Comparison of ENCODE assay signal across 12 mouse cellular contexts in genomic region chr4:100101066-100101820, GRCm38 (mm10). TPM values are rescaled to one million over a fixed set of nuclear protein-coding genes. Genes with fewer than 3 reads are reported as not detected.
A peak's percentile ranks its signal among the peaks of the same experiment; 100 is the strongest.
DNase-seq lines count a peak whose midpoint lies in the region; ATAC-seq lines count a peak whose summit lies in the region.
"Had no signal": no experiment of that assay in that cellular context is flagged by ENCODE, and none has a peak within 500 bp of the region (broad histone marks: within the 10 kb centered on the region; RNA-seq: fewer than 3 reads in every experiment).

No protein-coding gene starts in this region.

- no peak for DNase-seq in heart, adult 9 months (ENCODE audit: low spot score in 2 of 2)
- peak; percentile 32 for DNase-seq in embryonic facial prominence, embryonic 11.5 days (ENCODE audit: low spot score)
- peak; percentile 47 for DNase-seq in kidney, adult 18-20 months
- DNase-seq in thymus, postnatal 14 days: no peak
- DNase-seq: layer of hippocampus, adult 9-11 months had no signal

- H3K36me3 ChIP-seq in heart, embryonic 15.5 days: no peaks in the 10 kb centered on the region
- H3K36me3 ChIP-seq in embryonic facial prominence, embryonic 11.5 days (replicated peaks; ENCODE audit: control insufficient read depth, insufficient read depth, low read depth, low read length): no peaks in the 10 kb centered on the region
- no peaks in the 10 kb centered on the region for H3K36me3 ChIP-seq in limb, embryonic 12.5 days
- H3K36me3 ChIP-seq in forebrain, embryonic 13.5 days (ENCODE audit: poor library complexity, severe bottlenecking): no peaks in the 10 kb centered on the region
- H3K36me3 ChIP-seq: hindbrain, embryonic 12.5 days; midbrain, embryonic 12.5 days; neural tube, embryonic 12.5 days had no signal

- H3K9me3 ChIP-seq in heart, embryonic 15.5 days (replicated peaks): no peaks in the 10 kb centered on the region
- H3K9me3 ChIP-seq in embryonic facial prominence, embryonic 11.5 days (replicated peaks; ENCODE audit: control insufficient read depth, low read length): no peaks in the 10 kb centered on the region
- no peaks in the 10 kb centered on the region for H3K9me3 ChIP-seq in limb, embryonic 12.5 days
- H3K9me3 ChIP-seq in forebrain, embryonic 13.5 days (replicated peaks): no peaks in the 10 kb centered on the region
- H3K9me3 ChIP-seq: hindbrain, embryonic 12.5 days; midbrain, embryonic 12.5 days; neural tube, embryonic 12.5 days had no signal

- H3K27me3 ChIP-seq in heart, embryonic 15.5 days: no peaks in the 10 kb centered on the region
- H3K27me3 ChIP-seq in embryonic facial prominence, embryonic 11.5 days (ENCODE audit: control insufficient read depth, insufficient read depth, low read length): no peaks in the 10 kb centered on the region
- peaks cover 55% of the 10 kb centered on the region for H3K27me3 ChIP-seq in limb, embryonic 12.5 days
- peaks cover 25% of the 10 kb centered on the region for H3K27me3 ChIP-seq in forebrain, embryonic 13.5 days

- H3K27ac ChIP-seq in heart, embryonic 15.5 days: peak overlapping the region; percentile 43
- peak overlapping the region; percentile 35; the same call in 1 of the 2 replicates for H3K27ac ChIP-seq in embryonic facial prominence, embryonic 11.5 days (replicated peaks; ENCODE audit: low read depth, low read length)
- peak overlapping the region; percentile 8; the same call in 1 of the 2 replicates for H3K27ac ChIP-seq in limb, embryonic 12.5 days
- no peak overlapping the region for H3K27ac ChIP-seq in forebrain, embryonic 13.5 days
- H3K27ac ChIP-seq: hindbrain, embryonic 12.5 days; midbrain, embryonic 12.5 days; neural tube, embryonic 12.5 days had no signal

- H3K4me1 ChIP-seq in heart, embryonic 15.5 days (replicated peaks): peaks cover 62% of the 10 kb centered on the region
- H3K4me1 ChIP-seq in embryonic facial prominence, embryonic 11.5 days (ENCODE audit: control insufficient read depth, insufficient read depth, low read length): peaks cover 3% of the 10 kb centered on the region; the same call in 1 of the 2 replicates
- peaks cover 50% of the 10 kb centered on the region for H3K4me1 ChIP-seq in limb, embryonic 12.5 days (replicated peaks)
- peaks cover 8% of the 10 kb centered on the region for H3K4me1 ChIP-seq in forebrain, embryonic 13.5 days

- WGBS in heart, embryonic 15.5 days: 59% methylated on average over 7 of the region's 7 CpGs
- WGBS in embryonic facial prominence, embryonic 11.5 days: 57% methylated on average over 7 of the region's 7 CpGs
- WGBS in limb, embryonic 12.5 days: 41% methylated on average over 7 of the region's 7 CpGs
- 85% methylated on average over 7 of the region's 7 CpGs for WGBS in forebrain, embryonic 13.5 days

- H3K4me3 ChIP-seq in heart, embryonic 15.5 days: no peak overlapping the region
- H3K4me3 ChIP-seq in embryonic facial prominence, embryonic 11.5 days (ENCODE audit: low read depth, low read length): no peak overlapping the region
- no peak overlapping the region for H3K4me3 ChIP-seq in limb, embryonic 12.5 days (replicated peaks)
- H3K4me3 ChIP-seq in forebrain, embryonic 13.5 days: no peak overlapping the region
- H3K4me3 ChIP-seq: hindbrain, embryonic 12.5 days; midbrain, embryonic 12.5 days; neural tube, embryonic 12.5 days had no signal

- 0 out of 2 replicates have a peak overlapping the region, but pooled peaks have one; percentile 9 for H3K4me2 ChIP-seq in heart, embryonic 15.5 days
- H3K4me2 ChIP-seq in embryonic facial prominence, embryonic 11.5 days (ENCODE audit: low read depth, low read length): no peak overlapping the region
- H3K4me2 ChIP-seq in limb, embryonic 12.5 days: no peak overlapping the region
- H3K4me2 ChIP-seq in forebrain, embryonic 13.5 days: no peak overlapping the region
- H3K4me2 ChIP-seq: hindbrain, embryonic 12.5 days; liver, embryonic 11.5 days; midbrain, embryonic 12.5 days; neural tube, embryonic 12.5 days had no signal

- H3K9ac ChIP-seq in heart, embryonic 15.5 days: no peak overlapping the region
- no peak overlapping the region for H3K9ac ChIP-seq in embryonic facial prominence, embryonic 11.5 days (replicated peaks; ENCODE audit: low read length)
- no peak overlapping the region for H3K9ac ChIP-seq in limb, embryonic 12.5 days (replicated peaks)
- H3K9ac ChIP-seq in forebrain, embryonic 13.5 days: no peak overlapping the region
- H3K9ac ChIP-seq: hindbrain, embryonic 12.5 days; midbrain, embryonic 12.5 days; neural tube, embryonic 12.5 days had no signal

- ATAC-seq in heart, embryonic 15.5 days (replicated peaks; ENCODE audit: insufficient number of reproducible peaks, insufficient read depth, low FRiP score, low read depth): no peak
- ATAC-seq in embryonic facial prominence, embryonic 11.5 days (replicated peaks; ENCODE audit: insufficient number of reproducible peaks, low FRiP score, low TSS enrichment, low read depth): no peak
- no peak for ATAC-seq in limb, embryonic 12.5 days (ENCODE audit: insufficient number of reproducible peaks, insufficient read depth, low FRiP score, low TSS enrichment, low read depth)
- no peak for ATAC-seq in forebrain, embryonic 13.5 days

RNA-seq across cellular contexts. Expression of gene Ror1, which starts 5.7 kb away (rescaled TPM):
- polyA plus RNA-seq in heart, embryonic 15.5 days (2015; fragmentation: Nextera tagmentation; extraction: Ambion mirVana): 12.9 and 15.1 TPM in 2 replicates
- polyA plus RNA-seq in embryonic facial prominence, embryonic 11.5 days (2014; fragmentation: Nextera tagmentation; extraction: Ambion mirVana): 15.5 and 17.3 TPM in 2 replicates
- polyA plus RNA-seq in limb, embryonic 12.5 days (2016; fragmentation: Nextera tagmentation; extraction: Ambion mirVana): 11.2 and 11.5 TPM in 2 replicates
- 0.76 and 0.84 TPM in 2 replicates for polyA plus RNA-seq in forebrain, embryonic 13.5 days (2015; fragmentation: Nextera tagmentation; extraction: Ambion mirVana)

Comparison
In these comparisons a context has a peak if more than half of its experiments do, and no peak if none do; other contexts are left out.
1. DNase-seq: peak in embryonic facial prominence, embryonic 11.5 days (single experiment) and kidney, adult 18-20 months (single experiment); none in heart, adult 9 months (0 of 2) and thymus, postnatal 14 days (single experiment).